Mouse (Mus musculus): ENCODE measurements around the gene Rpl29. TPM values are rescaled to one million over a fixed set of nuclear protein-coding genes. Genes with fewer than 3 reads are reported as not detected.

Rpl29 gene
- total and polyA plus RNA-seq, 3 experiments = 1,058 to 1,867 (median 1,257) TPM

GRCm38 (mm10) chr9:106410086-106410650 is 19.1 kb upstream of the Rpl29 start:
- peaks cover 32 to 64% of the 10 kb centered on the region in 2 experiments for H3K4me1 ChIP-seq (ENCODE audit: control insufficient read depth in 1 of 2, insufficient read depth in 2 of 2)
- no peaks in the 10 kb centered on the region for H3K27me3 ChIP-seq (replicated peaks)
- dilution Hi-C loops (cut with MboI; ENCODE audit: extremely low pct_ligation_motif_present, extremely low pct_unique_long_range_greater_than_20kb, low sequenced_read_pairs) = no loop called here

GRCm38 (mm10) chr9:106411091-106411594 is 18.1 kb upstream of the Rpl29 start:
- Histone ChIP-seq H3K4me1 (ENCODE audit: control insufficient read depth in 1 of 2, insufficient read depth in 2 of 2) (peaks cover 32 to 54% of the 10 kb centered on the region in 2 experiments), H3K79me2 (replicated peaks; ENCODE audit: control insufficient read depth, extremely low read depth, insufficient read depth, poor library complexity, severe bottlenecking) (no peaks in the 10 kb centered on the region), H3K27me3 (replicated peaks) (no peaks in the 10 kb centered on the region), H3K27ac (ENCODE audit: insufficient read depth, low read depth) (no peak overlapping the region), H3K9me3 (replicated peaks; ENCODE audit: low read length) (peaks cover 2% of the 10 kb centered on the region), H3K9ac (ENCODE audit: insufficient read depth, low read depth) (no peak overlapping the region), H3K4me3 (replicated peaks in 1 of 3; ENCODE audit: low read depth in 2 of 3, low read length in 2 of 3, poor library complexity in 1 of 3) (no peak overlapping the region), H3K4me2 (ENCODE audit: insufficient read depth, low read depth, poor library complexity, severe bottlenecking) (peak overlapping the region; percentile 42), H3K36me3 (replicated peaks in 1 of 2; ENCODE audit: control insufficient read depth in 1 of 2, insufficient read depth in 1 of 2, low read length in 1 of 2) (no peaks in the 10 kb centered on the region)
- peak; percentile 80 for DNase-seq (ENCODE audit: extremely low read depth)
- dilution Hi-C loops (cut with MboI; ENCODE audit: extremely low pct_ligation_motif_present, extremely low pct_unique_long_range_greater_than_20kb, low sequenced_read_pairs) (no loop called here), in situ Hi-C loops (cut with MboI; ENCODE audit: low pct_ligation_motif_present, low pct_unique_long_range_greater_than_20kb, low sequenced_read_pairs) (loop anchor here (5.0 kb wide), 2 partner anchors 44 to 104 kb away; partner anchors contain the start of gene Dusp7)
- TF ChIP-seq TCF12 (IDR thresholded peaks at IDR 0.05; ENCODE audit: low read depth, low read length) (peak; percentile 58; the same call in 1 of the 2 replicates), ELF1 (IDR thresholded peaks at IDR 0.05; ENCODE audit: low read depth, low read length) (peak; percentile 35; the same call in 1 of the 2 replicates), SIN3A (IDR thresholded peaks at IDR 0.05; ENCODE audit: low read length) (peak; percentile 63; the same call in 1 of the 2 replicates), ETS1 (conservative IDR thresholded peaks at IDR 0.05; ENCODE audit: low read depth, low read length) (0 out of 2 replicates have a peak, but pooled peaks have one; percentile 24), ZNF384 (IDR thresholded peaks at IDR 0.05; ENCODE audit: low read depth, low read length) (no peak), EP300 (IDR thresholded peaks at IDR 0.05; ENCODE audit: low read length) (peak; percentile 91), CHD2 (IDR thresholded peaks at IDR 0.05; ENCODE audit: low read length) (no peak), MYC (IDR thresholded peaks at IDR 0.05; ENCODE audit: low read depth, low read length) (0 out of 2 replicates have a peak, but pooled peaks have one; percentile 9), IRF4 (IDR thresholded peaks at IDR 0.05; ENCODE audit: low read depth, low read length) (peak; percentile 86), POLR2A (IDR thresholded peaks at IDR 0.05; ENCODE audit: low read depth, low read length) (no peak)

More at GRCm38 (mm10) chr9:106410086-106410650, 19.1 kb upstream of the Rpl29 start:
- Histone ChIP-seq H3K4me2 (ENCODE audit: insufficient read depth, low read depth, poor library complexity, severe bottlenecking) (no peak overlapping the region), H3K79me2 (replicated peaks; ENCODE audit: control insufficient read depth, extremely low read depth, insufficient read depth, poor library complexity, severe bottlenecking) (no peaks in the 10 kb centered on the region), H3K4me3 (replicated peaks in 1 of 3; ENCODE audit: low read depth in 2 of 3, low read length in 2 of 3, poor library complexity in 1 of 3) (no peak overlapping the region), H3K9me3 (replicated peaks; ENCODE audit: low read length) (peaks cover 2% of the 10 kb centered on the region), H3K36me3 (replicated peaks in 1 of 2; ENCODE audit: control insufficient read depth in 1 of 2, insufficient read depth in 1 of 2, low read length in 1 of 2) (no peaks in the 10 kb centered on the region), H3K9ac (ENCODE audit: insufficient read depth, low read depth) (no peak overlapping the region), H3K27ac (ENCODE audit: insufficient read depth, low read depth) (no peak overlapping the region)
- TF ChIP-seq UBTF (IDR thresholded peaks at IDR 0.05; ENCODE audit: low read depth, low read length) (no peak), MEF2A (IDR thresholded peaks at IDR 0.05; ENCODE audit: borderline replicate concordance, low read depth, low read length) (no peak), TCF12 (IDR thresholded peaks at IDR 0.05; ENCODE audit: low read depth, low read length) (0 out of 2 replicates have a peak, but pooled peaks have one; percentile 10), EP300 (IDR thresholded peaks at IDR 0.05; ENCODE audit: low read length) (no peak), RCOR1 (conservative IDR thresholded peaks at IDR 0.05; ENCODE audit: low read depth, low read length) (no peak), ETS1 (conservative IDR thresholded peaks at IDR 0.05; ENCODE audit: low read depth, low read length) (no peak)
- in situ Hi-C loops (cut with MboI; ENCODE audit: low pct_ligation_motif_present, low pct_unique_long_range_greater_than_20kb, low sequenced_read_pairs) = loop anchor here (5.0 kb wide), 2 partner anchors 43 to 103 kb away; partner anchors contain the start of gene Dusp7
- peak; percentile 29 for DNase-seq (ENCODE audit: extremely low read depth)

All from CH12.LX (cell line).